Mouse (Mus musculus) liver, adult 2 months (tissue): ENCODE measurements around the gene Nup62. TPM values are rescaled to one million over a fixed set of nuclear protein-coding genes. Genes with fewer than 3 reads are reported as not detected.

ENCODE experiments used
- DNase-seq: peaks from one replicate; pipeline ENCODE4 v3.0.0-alpha.2; 2011; ENCODE audit warnings: low read depth, low spot score; ENCODE audit errors: extremely low read depth
- H3K27ac ChIP-seq: fragments of 200-500 bp; replicated peaks from 2 replicates; pipeline ENCODE4 v1.5.1; 2012; ENCODE audit warnings: low read depth, mild to moderate bottlenecking, control low read depth, inconsistent platforms, low read length; ENCODE audit not compliant: insufficient read depth
- H3K27me3 ChIP-seq: fragments of 200-500 bp; 2 replicates; pipeline ENCODE4 v1.6.1; 2012; ENCODE audit warnings: mild to moderate bottlenecking, moderate library complexity, low read length, inconsistent platforms; ENCODE audit not compliant: control insufficient read depth, insufficient read depth
- H3K36me3 ChIP-seq: fragments of 200-500 bp; 2 replicates; pipeline ENCODE4 v1.6.1; 2012; ENCODE audit warnings: low read length, inconsistent platforms; ENCODE audit not compliant: control insufficient read depth, insufficient read depth
- H3K4me1 ChIP-seq: fragments of 200-500 bp; 2 replicates; pipeline ENCODE4 v1.6.1; 2011; ENCODE audit warnings: low read length; ENCODE audit not compliant: control insufficient read depth, insufficient read depth
- H3K4me3 ChIP-seq: fragments of 200-500 bp; 2 replicates; pipeline ENCODE4 v1.5.1; 2011; ENCODE audit warnings: low read depth, mild to moderate bottlenecking, control low read depth, low read length, moderate library complexity; ENCODE audit not compliant: insufficient read depth
- H3K79me2 ChIP-seq: fragments of 200-500 bp; 2 replicates; pipeline ENCODE4 v1.6.1; 2012; ENCODE audit warnings: inconsistent platforms, mild to moderate bottlenecking, low read length, moderate library complexity; ENCODE audit not compliant: control insufficient read depth, insufficient read depth
- H3K9ac ChIP-seq: fragments of 200-500 bp; 2 replicates; pipeline ENCODE4 v1.6.1; 2012; ENCODE audit warnings: low read depth, mild to moderate bottlenecking, control low read depth, inconsistent platforms, low read length
- CTCF ChIP-seq: fragments of 200-500 bp; IDR thresholded peaks from 2 replicates; pipeline ENCODE4 v1.5.1; 2011; ENCODE audit warnings: low read depth, low read length, control low read depth
- POLR2A ChIP-seq: fragments of 200-500 bp; IDR thresholded peaks from 2 replicates; pipeline ENCODE4 v1.6.1; 2011; ENCODE audit warnings: low read length, control low read depth; ENCODE audit not compliant: insufficient read depth; ENCODE audit errors: extremely low read depth
- WGBS: fragments of 180-500 bp; shearing (Covaris S2); methylation state at CpG from one replicate; pipeline ENCODE4 v1.1.7; 2018; 5-methylcytosine and 5-hydroxymethylcytosine counted together
- polyA plus RNA-seq: library from polyadenylated mRNA; depleted of rRNA; stranded (reverse); fragments of >200 nt; gene quantifications from 2 replicates; pipeline ENCODE4 v1.2.3, GENCODE M21; 2012; rRNA removed
- total RNA-seq: library from RNA; depleted of rRNA; stranded (reverse); fragments of >200 nt; gene quantifications from 2 replicates; pipeline ENCODE4 v1.2.3, GENCODE M21; 2014; rRNA removed

The Nup62 gene
- total and polyA plus RNA-seq, 2 experiments = 4.0 to 20.6 TPM

- Histone ChIP-seq H3K9ac (no peak overlapping the region), H3K4me1 (peaks cover under 1% of the 10 kb centered on the region; the same call in 1 of the 2 replicates), H3K36me3 (peaks cover 6% of the 10 kb centered on the region), H3K27me3 (no peaks in the 10 kb centered on the region), H3K27ac (no peak overlapping the region), H3K79me2 (no peaks in the 10 kb centered on the region), H3K4me3 (no peak overlapping the region)
- 90% methylated on average over 14 of the region's 14 CpGs for WGBS
- no peak for DNase-seq
- no peak for TF ChIP-seq CTCF
- TF ChIP-seq POLR2A = no peak
Observed at GRCm38 (mm10) chr7:44877833-44878232, 61.9 kb downstream of the Nup62 start.

Other genes with a start within 250 kb of the Nup62 start
- gene Napsa, start 243.7 kb upstream of the Nup62 start, total RNA-seq = 0.65 and 1.6 TPM in 2 replicates
- gene Napsa, start 243.7 kb upstream of the Nup62 start, polyA plus RNA-seq = 1.1 and 1.7 TPM in 2 replicates
- gene Kcnc3, start 225.4 kb upstream of the Nup62 start, total RNA-seq = 0.37 and 1.2 TPM in 2 replicates
- gene Kcnc3, start 225.4 kb upstream of the Nup62 start, polyA plus RNA-seq = 4.6 and 5.3 TPM in 2 replicates
- gene Myh14, start 145.2 kb upstream of the Nup62 start, total RNA-seq = 7.0 and 8.0 TPM in 2 replicates
- gene Myh14, start 145.2 kb upstream of the Nup62 start, polyA plus RNA-seq = 5.6 and 6.0 TPM in 2 replicates
- not detected in 2 replicates for gene Izumo2, start 107.3 kb upstream of the Nup62 start, total RNA-seq
- gene Izumo2, start 107.3 kb upstream of the Nup62 start, polyA plus RNA-seq = not detected in 2 replicates
- gene Vrk3, start 67.7 kb upstream of the Nup62 start, total RNA-seq = 8.6 and 12.7 TPM in 2 replicates
- gene Vrk3, start 67.7 kb upstream of the Nup62 start, polyA plus RNA-seq = 31.4 and 34.3 TPM in 2 replicates
- 0.07 and 0.28 TPM in 2 replicates for gene Zfp473, start 65.0 kb upstream of the Nup62 start, total RNA-seq
- 0.04 TPM in 1 of 2 replicates, not detected in the other for gene Zfp473, start 65.0 kb upstream of the Nup62 start, polyA plus RNA-seq
- gene Il4i1, start 299 bp downstream of the Nup62 start, total RNA-seq = 0.60 and 0.65 TPM in 2 replicates
- 0.85 and 1.7 TPM in 2 replicates for gene Il4i1, start 299 bp downstream of the Nup62 start, polyA plus RNA-seq
- 22.9 and 43.9 TPM in 2 replicates for gene Atf5, start 570 bp downstream of the Nup62 start, total RNA-seq
- gene Atf5, start 570 bp downstream of the Nup62 start, polyA plus RNA-seq = 727 and 964 TPM in 2 replicates
- 23.9 and 35.4 TPM in 2 replicates for gene Akt1s1, start 32.9 kb downstream of the Nup62 start, total RNA-seq
- 93.9 and 106 TPM in 2 replicates for gene Akt1s1, start 32.9 kb downstream of the Nup62 start, polyA plus RNA-seq
- gene Tbc1d17, start 33.0 kb downstream of the Nup62 start, total RNA-seq = 20.2 and 31.5 TPM in 2 replicates
- gene Tbc1d17, start 33.0 kb downstream of the Nup62 start, polyA plus RNA-seq = 81.1 and 91.6 TPM in 2 replicates
- gene Pnkp, start 41.1 kb downstream of the Nup62 start, total RNA-seq = 20.8 and 24.0 TPM in 2 replicates
- gene Pnkp, start 41.1 kb downstream of the Nup62 start, polyA plus RNA-seq = 42.5 and 45.7 TPM in 2 replicates
- gene Ptov1, start 53.7 kb downstream of the Nup62 start, total RNA-seq = 17.0 and 32.8 TPM in 2 replicates
- 76.1 and 91.6 TPM in 2 replicates for gene Ptov1, start 53.7 kb downstream of the Nup62 start, polyA plus RNA-seq
- 11.6 and 16.6 TPM in 2 replicates for gene Med25, start 76.6 kb downstream of the Nup62 start, total RNA-seq
- gene Med25, start 76.6 kb downstream of the Nup62 start, polyA plus RNA-seq = 114 TPM in 2 replicates
- gene Fuz, start 80.0 kb downstream of the Nup62 start, total RNA-seq = 5.7 and 6.8 TPM in 2 replicates
- 16.6 and 25.1 TPM in 2 replicates for gene Fuz, start 80.0 kb downstream of the Nup62 start, polyA plus RNA-seq
- 14.5 and 18.3 TPM in 2 replicates for gene Ap2a1, start 113.4 kb downstream of the Nup62 start, total RNA-seq
- gene Ap2a1, start 113.4 kb downstream of the Nup62 start, polyA plus RNA-seq = 32.8 and 38.2 TPM in 2 replicates
- gene Tsks, start 127.1 kb downstream of the Nup62 start, total RNA-seq = not detected in 2 replicates
- gene Tsks, start 127.1 kb downstream of the Nup62 start, polyA plus RNA-seq = 0.20 and 0.51 TPM in 2 replicates
- gene Cpt1c, start 158.8 kb downstream of the Nup62 start, total RNA-seq = 0.09 and 0.34 TPM in 2 replicates
- 0.71 and 0.91 TPM in 2 replicates for gene Cpt1c, start 158.8 kb downstream of the Nup62 start, polyA plus RNA-seq
- gene Prmt1, start 170.5 kb downstream of the Nup62 start, total RNA-seq = 15.9 and 23.0 TPM in 2 replicates
- 26.0 and 36.1 TPM in 2 replicates for gene Prmt1, start 170.5 kb downstream of the Nup62 start, polyA plus RNA-seq
- 58.5 and 59.0 TPM in 2 replicates for gene Irf3, start 181.6 kb downstream of the Nup62 start, total RNA-seq
- 82.0 and 101 TPM in 2 replicates for gene Irf3, start 181.6 kb downstream of the Nup62 start, polyA plus RNA-seq
- 4.2 and 5.6 TPM in 2 replicates for gene Bcl2l12, start 182.6 kb downstream of the Nup62 start, total RNA-seq
- 13.3 and 14.5 TPM in 2 replicates for gene Bcl2l12, start 182.6 kb downstream of the Nup62 start, polyA plus RNA-seq
- gene Scaf1, start 200.3 kb downstream of the Nup62 start, total RNA-seq = 4.4 and 9.7 TPM in 2 replicates
- 25.7 and 31.8 TPM in 2 replicates for gene Scaf1, start 200.3 kb downstream of the Nup62 start, polyA plus RNA-seq
- 8.9 and 13.9 TPM in 2 replicates for gene Rras, start 201.9 kb downstream of the Nup62 start, total RNA-seq
- 53.4 and 54.9 TPM in 2 replicates for gene Rras, start 201.9 kb downstream of the Nup62 start, polyA plus RNA-seq
- 1.2 and 1.7 TPM in 2 replicates for gene Prr12, start 236.8 kb downstream of the Nup62 start, total RNA-seq
- 2.7 and 3.7 TPM in 2 replicates for gene Prr12, start 236.8 kb downstream of the Nup62 start, polyA plus RNA-seq
- gene Nosip, start 246.3 kb downstream of the Nup62 start, total RNA-seq = 20.1 and 22.8 TPM in 2 replicates
- 31.4 and 35.8 TPM in 2 replicates for gene Nosip, start 246.3 kb downstream of the Nup62 start, polyA plus RNA-seq
- 26.1 and 32.8 TPM in 2 replicates for gene Prrg2, start 246.6 kb downstream of the Nup62 start, total RNA-seq
- gene Prrg2, start 246.6 kb downstream of the Nup62 start, polyA plus RNA-seq = 74.1 and 83.8 TPM in 2 replicates